Mouse (Mus musculus) myocyte (in vitro differentiated cells): Measurements from ENCODE around the gene Arl15.

Source experiments
- E2F4 ChIP-seq: IDR thresholded peaks from one replicate; pipeline ENCODE4 v1.6.1; 2011; ENCODE audit warnings: mild to moderate bottlenecking, control low read depth, moderate library complexity; ENCODE audit not compliant: insufficient read depth
- MAX ChIP-seq: IDR thresholded peaks from one replicate; pipeline ENCODE4 v1.6.1; 2011; ENCODE audit warnings: low read depth, mild to moderate bottlenecking, control low read depth
- MYOG ChIP-seq, 3 experiments: IDR thresholded peaks; one replicate each; pipeline ENCODE4 v1.6.1; 2011; ENCODE audit warnings: control low read depth in 2 of 3, low read depth in 2 of 3, mild to moderate bottlenecking in 2 of 3; ENCODE audit not compliant: insufficient read length in 2 of 3, control insufficient read depth in 1 of 3, insufficient read depth in 1 of 3
- POLR2A ChIP-seq: IDR thresholded peaks from one replicate; pipeline ENCODE4 v1.6.1; 2011; ENCODE audit warnings: low read depth, mild to moderate bottlenecking, control low read depth, moderate library complexity; ENCODE audit not compliant: insufficient read length
- USF1 ChIP-seq: IDR thresholded peaks from one replicate; pipeline ENCODE4 v1.6.1; 2011; ENCODE audit warnings: low read depth, mild to moderate bottlenecking, control low read depth, moderate library complexity

DNA sequence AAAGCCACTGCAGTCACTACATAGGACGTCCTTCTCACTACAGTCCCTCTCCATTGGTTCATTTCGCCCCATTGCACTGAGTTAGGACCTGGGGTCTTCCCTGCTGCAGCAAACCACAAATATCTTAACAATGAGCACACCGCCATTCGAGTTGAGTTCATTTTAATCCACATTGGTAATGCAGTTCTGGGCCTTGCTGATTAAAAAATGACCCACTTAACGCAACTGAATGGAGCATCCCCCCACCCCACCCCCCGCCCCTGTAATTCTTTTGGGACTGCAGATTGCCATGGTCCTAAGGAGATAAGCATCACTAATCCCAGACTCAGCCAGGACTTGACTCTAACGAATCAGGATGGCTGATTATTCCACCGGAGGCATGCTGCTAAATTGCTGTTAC, 280.2 kb downstream of the Arl15 start:
- TF ChIP-seq USF1 (no peak), POLR2A (no peak), MAX (no peak), E2F4 (no peak), MYOG (IDR thresholded peaks at IDR 0.05; ENCODE audit: control insufficient read depth in 1 of 3, insufficient read depth in 1 of 3, insufficient read length in 2 of 3, low read depth in 2 of 3) (no peak)
